Mouse (Mus musculus): ENCODE results near the gene Amigo1. TPM values are rescaled to one million over a fixed set of nuclear protein-coding genes. Genes with fewer than 3 reads are reported as not detected.

Gene Amigo1
- polyA plus RNA-seq, 1 experiment = 6.2 TPM

- Histone ChIP-seq H3K36me3 (ENCODE audit: control insufficient read depth, insufficient read depth, low read length) (peaks cover 1% of the 10 kb centered on the region; the same call in 1 of the 2 replicates), H3K4me1 (ENCODE audit: control insufficient read depth, insufficient read depth, insufficient read length) (peaks cover 9% of the 10 kb centered on the region; the same call in 1 of the 2 replicates), H3K4me3 (ENCODE audit: extremely low read depth, insufficient read depth, insufficient read length) (peak within 1 kb of the TSS; percentile 93), H3K27ac (ENCODE audit: insufficient read depth, low read length) (peak within 1 kb of the TSS; percentile 97), H3K27me3 (ENCODE audit: control insufficient read depth, insufficient read depth, low read length) (no peaks in the 10 kb centered on the region)
- DNase-seq (ENCODE audit: low read depth in 1 of 2, low spot score in 2 of 2) = peak; percentile 77 to 93
- WGBS = 3% methylated on average over 44 of the region's 44 CpGs
- TF ChIP-seq POLR2A (IDR thresholded peaks at IDR 0.05; ENCODE audit: low read depth, low read length) (peak; percentile 40), CTCF (IDR thresholded peaks at IDR 0.05; ENCODE audit: extremely low read depth, insufficient read depth, insufficient read length, insufficient replicate concordance) (peak; percentile 52; the same call in 1 of the 2 replicates)
Observed at GRCm38 (mm10) chr3:108200329-108201323, 14.5 kb downstream of the Amigo1 start, which contains the start of gene Cyb561d1. TSS of gene Cyb561d1 (minus strand) at chr3:108201212.

GRCm38 (mm10) chr3:108202506-108202905 is 16.4 kb downstream of the Amigo1 start:
- no peaks in the 10 kb centered on the region for H3K36me3 ChIP-seq (ENCODE audit: control insufficient read depth, insufficient read depth, low read length)
- no peak overlapping the region for H3K4me3 ChIP-seq (ENCODE audit: extremely low read depth, insufficient read depth, insufficient read length)
- H3K27ac ChIP-seq (ENCODE audit: insufficient read depth, low read length) = no peak overlapping the region
- peaks cover 9% of the 10 kb centered on the region; the same call in 1 of the 2 replicates for H3K4me1 ChIP-seq (ENCODE audit: control insufficient read depth, insufficient read depth, insufficient read length)
- H3K27me3 ChIP-seq (ENCODE audit: control insufficient read depth, insufficient read depth, low read length) = no peaks in the 10 kb centered on the region
- no peak for DNase-seq (ENCODE audit: low read depth in 1 of 2, low spot score in 2 of 2)
- no peak for TF ChIP-seq CTCF (IDR thresholded peaks at IDR 0.05; ENCODE audit: extremely low read depth, insufficient read depth, insufficient read length, insufficient replicate concordance)
- no peak for TF ChIP-seq POLR2A (IDR thresholded peaks at IDR 0.05; ENCODE audit: low read depth, low read length)

GRCm38 (mm10) chr3:108203212-108203611 is 17.1 kb downstream of the Amigo1 start:
- TF ChIP-seq POLR2A (IDR thresholded peaks at IDR 0.05; ENCODE audit: low read depth, low read length) (no peak), CTCF (IDR thresholded peaks at IDR 0.05; ENCODE audit: extremely low read depth, insufficient read depth, insufficient read length, insufficient replicate concordance) (no peak)
- H3K27me3 ChIP-seq (ENCODE audit: control insufficient read depth, insufficient read depth, low read length) = no peaks in the 10 kb centered on the region
- no peak for DNase-seq (ENCODE audit: low read depth in 1 of 2, low spot score in 2 of 2)
- peaks cover 9% of the 10 kb centered on the region; the same call in 1 of the 2 replicates for H3K4me1 ChIP-seq (ENCODE audit: control insufficient read depth, insufficient read depth, insufficient read length)
- H3K27ac ChIP-seq (ENCODE audit: insufficient read depth, low read length) = no peak overlapping the region
- 91% methylated on average over 13 of the region's 13 CpGs for WGBS
- H3K4me3 ChIP-seq (ENCODE audit: extremely low read depth, insufficient read depth, insufficient read length) = no peak overlapping the region
- H3K36me3 ChIP-seq (ENCODE audit: control insufficient read depth, insufficient read depth, low read length) = no peaks in the 10 kb centered on the region

GRCm38 (mm10) chr3:108203621-108204325 is 17.6 kb downstream of the Amigo1 start:
- Histone ChIP-seq H3K36me3 (ENCODE audit: control insufficient read depth, insufficient read depth, low read length) (no peaks in the 10 kb centered on the region), H3K4me3 (ENCODE audit: extremely low read depth, insufficient read depth, insufficient read length) (no peak overlapping the region)
- 85% methylated on average over 11 of the region's 11 CpGs for WGBS

GRCm38 (mm10) chr3:108204470-108204869 is 18.3 kb downstream of the Amigo1 start:
- Histone ChIP-seq H3K27ac (ENCODE audit: insufficient read depth, low read length) (no peak overlapping the region), H3K4me3 (ENCODE audit: extremely low read depth, insufficient read depth, insufficient read length) (no peak overlapping the region), H3K36me3 (ENCODE audit: control insufficient read depth, insufficient read depth, low read length) (no peaks in the 10 kb centered on the region), H3K4me1 (ENCODE audit: control insufficient read depth, insufficient read depth, insufficient read length) (peaks cover 8% of the 10 kb centered on the region; the same call in 1 of the 2 replicates), H3K27me3 (ENCODE audit: control insufficient read depth, insufficient read depth, low read length) (no peaks in the 10 kb centered on the region)
- TF ChIP-seq POLR2A (IDR thresholded peaks at IDR 0.05; ENCODE audit: low read depth, low read length) (no peak), CTCF (IDR thresholded peaks at IDR 0.05; ENCODE audit: extremely low read depth, insufficient read depth, insufficient read length, insufficient replicate concordance) (no peak)
- DNase-seq (ENCODE audit: low read depth in 1 of 2, low spot score in 2 of 2) = no peak
- WGBS = 86% methylated on average over 11 of the region's 11 CpGs

More at GRCm38 (mm10) chr3:108203621-108204325, 17.6 kb downstream of the Amigo1 start:
- TF ChIP-seq CTCF (IDR thresholded peaks at IDR 0.05; ENCODE audit: extremely low read depth, insufficient read depth, insufficient read length, insufficient replicate concordance) = peak; percentile 74; the same call in 1 of the 2 replicates
- no peak for TF ChIP-seq POLR2A (IDR thresholded peaks at IDR 0.05; ENCODE audit: low read depth, low read length)
- Histone ChIP-seq H3K27ac (ENCODE audit: insufficient read depth, low read length) (no peak overlapping the region), H3K27me3 (ENCODE audit: control insufficient read depth, insufficient read depth, low read length) (no peaks in the 10 kb centered on the region), H3K4me1 (ENCODE audit: control insufficient read depth, insufficient read depth, insufficient read length) (peaks cover 9% of the 10 kb centered on the region; the same call in 1 of the 2 replicates)
- DNase-seq (ENCODE audit: low read depth in 1 of 2, low spot score in 2 of 2) = peak; percentile 41 to 76

- no peak for TF ChIP-seq CTCF (IDR thresholded peaks at IDR 0.05; ENCODE audit: extremely low read depth, insufficient read depth, insufficient read length, insufficient replicate concordance)
- TF ChIP-seq POLR2A (IDR thresholded peaks at IDR 0.05; ENCODE audit: low read depth, low read length) = no peak
- Histone ChIP-seq H3K27ac (ENCODE audit: insufficient read depth, low read length) (no peak overlapping the region), H3K4me3 (ENCODE audit: extremely low read depth, insufficient read depth, insufficient read length) (no peak overlapping the region), H3K27me3 (ENCODE audit: control insufficient read depth, insufficient read depth, low read length) (no peaks in the 10 kb centered on the region), H3K4me1 (ENCODE audit: control insufficient read depth, insufficient read depth, insufficient read length) (peaks cover 8% of the 10 kb centered on the region; the same call in 1 of the 2 replicates), H3K36me3 (ENCODE audit: control insufficient read depth, insufficient read depth, low read length) (no peaks in the 10 kb centered on the region)
- no peak for DNase-seq (ENCODE audit: low read depth in 1 of 2, low spot score in 2 of 2)
- WGBS = 91% methylated on average over 8 of the region's 8 CpGs
Observed at GRCm38 (mm10) chr3:108205601-108206000, 19.5 kb downstream of the Amigo1 start.
